Mouse (Mus musculus) right cerebral cortex, adult 2 months (tissue): ENCODE measurements around the gene Mmp2.
"Not testable (repeated sequence)": the region's sequence is repeated elsewhere in the genome, so short reads cannot be mapped to it uniquely, and the experiment has no call there.

Experiments
- DNase-seq, 2 experiments: peaks; one replicate each; pipeline ENCODE4 v3.0.0; 2021 to 2022; ENCODE audit warnings: low spot score in 2 of 2

The Mmp2 gene

DNA sequence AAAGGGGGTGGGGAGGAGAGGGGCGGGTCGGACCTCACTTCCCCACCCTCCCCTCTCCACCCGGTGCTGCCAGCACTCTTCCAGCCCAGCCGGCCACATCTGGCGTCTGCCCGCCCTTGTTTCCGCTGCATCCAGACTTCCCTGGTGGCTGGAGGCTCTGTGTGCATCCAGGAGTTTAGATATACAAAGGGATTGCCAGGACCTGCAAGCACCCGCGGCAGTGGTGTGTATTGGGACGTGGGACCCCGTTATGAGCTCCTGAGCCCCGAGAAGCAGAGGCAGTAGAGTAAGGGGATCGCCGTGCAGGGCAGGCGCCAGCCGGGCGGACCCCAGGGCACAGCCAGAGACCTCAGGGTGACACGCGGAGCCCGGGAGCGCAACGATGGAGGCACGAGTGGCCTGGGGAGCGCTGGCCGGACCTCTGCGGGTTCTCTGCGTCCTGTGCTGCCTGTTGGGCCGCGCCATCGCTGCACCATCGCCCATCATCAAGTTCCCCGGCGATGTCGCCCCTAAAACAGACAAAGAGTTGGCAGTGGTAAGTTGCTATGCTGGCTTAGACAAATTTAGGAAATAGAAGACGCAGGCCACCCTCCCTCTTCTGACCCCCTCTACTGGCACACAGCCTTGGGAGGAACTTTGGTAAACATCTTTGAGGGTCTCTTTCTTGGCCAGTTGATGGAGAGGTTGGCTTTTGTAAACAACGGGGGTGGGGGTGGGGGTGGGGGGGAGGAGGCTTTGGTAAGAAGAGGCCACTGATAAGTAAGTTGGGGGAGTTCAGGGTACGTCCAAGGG, at the start of gene Mmp2:
Gene Mmp2 (plus strand): TSS at position 49 of the 792 bp plus-strand sequence.
- DNase-seq = no peak

DNA sequence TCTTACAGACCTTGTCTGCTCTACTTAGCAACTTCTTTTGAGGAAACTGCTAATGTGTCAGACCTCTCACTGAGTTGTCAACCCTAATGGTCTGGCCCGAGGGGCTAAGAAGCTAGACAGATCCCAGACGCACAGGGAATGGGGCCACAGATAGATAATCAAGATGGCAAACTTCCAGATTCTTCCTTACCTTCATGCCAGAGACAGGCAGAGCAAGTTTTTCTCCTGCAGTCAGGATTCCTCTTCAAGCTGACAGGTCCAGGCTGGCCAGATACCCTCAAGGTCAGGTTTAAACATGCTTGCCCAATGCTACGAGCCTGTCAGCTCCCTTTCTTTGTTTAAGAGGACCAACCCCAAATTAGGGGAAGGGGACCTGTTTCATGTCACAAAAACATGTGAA, 46.1 kb upstream of the Mmp2 start:
- DNase-seq = no peak

DNA sequence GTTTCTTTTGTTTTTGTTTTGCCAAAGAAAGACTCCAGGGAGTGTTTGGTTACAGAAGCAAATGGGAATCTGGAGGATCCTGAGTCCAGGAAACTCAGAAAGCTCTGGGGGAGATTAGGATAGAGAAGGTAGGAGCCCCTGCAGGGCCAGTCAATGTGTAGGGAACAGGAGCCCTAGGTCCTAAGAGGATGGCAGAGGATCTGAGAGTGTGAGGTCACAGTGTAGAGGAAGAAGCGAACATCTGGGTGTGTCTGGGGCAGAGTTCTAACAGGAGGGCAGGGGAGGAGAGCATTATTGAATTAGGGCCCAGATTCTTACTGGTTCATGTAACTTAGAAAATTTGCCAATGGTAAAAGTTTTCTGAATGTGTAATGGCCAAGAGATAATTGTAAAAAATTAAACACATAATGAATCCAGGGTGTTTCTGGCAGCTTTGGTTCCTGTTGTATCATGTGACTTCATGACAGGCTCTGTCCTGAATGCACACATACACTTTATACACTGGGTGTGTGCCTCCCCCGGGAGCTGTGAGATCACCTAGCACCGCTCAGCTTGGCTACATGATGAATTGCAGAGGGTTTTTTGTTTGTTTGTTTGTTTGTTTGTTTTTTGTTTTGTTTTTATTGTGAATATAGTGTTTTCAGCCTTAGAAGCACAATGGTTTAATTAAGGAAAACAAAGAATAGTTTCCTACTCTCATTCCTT, 43.0 kb upstream of the Mmp2 start:
- DNase-seq = no peak

DNA sequence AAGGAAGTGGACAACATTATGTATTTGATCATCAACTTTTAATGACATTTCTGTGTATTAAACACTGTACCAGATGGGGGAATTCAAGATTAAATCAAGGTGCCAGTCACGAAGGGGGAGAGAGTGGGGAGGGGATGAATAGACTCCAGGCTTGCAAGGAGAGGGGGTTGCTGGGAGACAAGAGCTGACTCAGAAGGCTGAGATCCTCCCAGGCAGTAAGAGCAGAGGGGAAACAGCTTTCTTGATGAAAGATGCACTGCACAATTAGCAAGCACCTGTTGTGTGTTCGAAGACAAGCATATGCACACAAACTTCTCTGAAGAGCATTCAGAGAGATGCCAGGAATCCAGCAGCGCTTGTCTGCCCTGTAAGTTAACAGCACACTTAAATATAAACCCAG, 36.3 kb upstream of the Mmp2 start:
- no peak for DNase-seq

DNA sequence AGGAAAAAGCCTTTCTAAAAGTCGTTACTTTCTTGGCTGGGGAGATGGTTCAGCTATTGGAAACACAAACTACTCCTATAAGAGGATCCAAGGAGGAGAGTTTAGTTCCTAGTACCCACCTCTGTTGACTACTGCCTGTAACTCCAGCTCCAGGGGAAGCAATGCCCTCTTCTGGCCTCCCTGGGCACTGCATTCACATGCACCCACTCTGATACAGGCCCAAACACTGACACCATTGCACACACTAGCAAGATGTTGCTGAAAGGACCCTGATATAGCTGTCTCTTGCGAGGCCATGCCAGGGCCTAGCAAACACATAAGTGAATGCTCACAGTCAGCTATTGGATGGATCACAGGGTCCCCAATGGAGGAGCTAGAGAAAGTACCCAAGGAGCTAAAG, 35.1 kb upstream of the Mmp2 start:
- DNase-seq = not testable (repeated sequence)

DNA sequence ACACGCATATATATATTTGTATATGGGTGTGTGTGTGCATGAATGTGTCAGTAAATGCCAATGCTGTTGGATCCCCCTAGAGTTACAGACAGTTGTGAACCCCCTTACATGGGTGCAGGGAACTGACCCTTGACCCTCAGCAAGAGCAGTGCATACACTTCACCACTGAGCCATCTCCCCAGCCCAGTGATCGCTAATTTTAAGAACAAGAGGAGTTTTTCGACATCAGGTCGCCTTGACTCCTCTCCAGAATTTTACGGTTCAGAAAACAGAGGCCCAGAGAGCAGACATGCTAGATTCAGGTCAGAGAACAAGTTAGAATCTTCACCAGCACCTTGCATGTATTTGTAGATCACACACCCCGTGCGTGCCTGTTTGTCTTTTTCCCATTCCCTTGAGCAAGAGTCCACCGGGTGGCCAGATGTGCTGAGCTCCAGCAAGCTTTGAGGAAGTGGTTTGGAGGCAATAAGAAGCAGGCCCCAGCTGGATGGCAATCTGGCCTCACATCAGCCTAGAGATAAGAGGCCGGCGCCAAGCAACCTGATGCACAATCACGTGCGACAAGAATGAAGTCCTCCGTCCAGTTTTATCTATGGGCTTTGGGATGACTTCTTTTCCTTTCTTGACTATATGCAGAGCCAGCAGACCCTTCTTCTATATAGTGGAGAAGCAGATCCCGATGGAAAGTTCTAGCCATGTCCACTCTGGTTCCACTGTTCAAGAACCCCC, 33.1 kb upstream of the Mmp2 start:
- DNase-seq = no peak

DNA sequence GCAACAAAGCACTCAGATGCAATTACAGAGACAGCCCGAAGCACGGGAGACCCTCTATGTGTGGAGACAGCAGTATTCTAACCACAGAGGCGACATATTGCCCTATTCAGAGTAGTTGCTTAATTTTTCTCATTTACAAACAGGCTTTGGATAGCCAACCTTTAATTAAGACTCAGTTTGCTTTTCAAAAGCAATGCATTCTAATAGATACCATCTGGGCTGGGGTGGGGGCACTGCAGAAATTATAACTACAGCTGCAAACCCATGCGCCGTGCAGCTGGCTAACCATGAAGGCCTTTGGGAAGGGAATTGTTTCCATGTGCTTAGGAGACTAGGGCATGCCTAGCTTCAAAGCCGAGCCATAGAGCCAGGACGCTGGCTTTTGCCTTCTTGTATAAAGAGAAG, 29.6 kb upstream of the Mmp2 start:
- DNase-seq = no peak

DNA sequence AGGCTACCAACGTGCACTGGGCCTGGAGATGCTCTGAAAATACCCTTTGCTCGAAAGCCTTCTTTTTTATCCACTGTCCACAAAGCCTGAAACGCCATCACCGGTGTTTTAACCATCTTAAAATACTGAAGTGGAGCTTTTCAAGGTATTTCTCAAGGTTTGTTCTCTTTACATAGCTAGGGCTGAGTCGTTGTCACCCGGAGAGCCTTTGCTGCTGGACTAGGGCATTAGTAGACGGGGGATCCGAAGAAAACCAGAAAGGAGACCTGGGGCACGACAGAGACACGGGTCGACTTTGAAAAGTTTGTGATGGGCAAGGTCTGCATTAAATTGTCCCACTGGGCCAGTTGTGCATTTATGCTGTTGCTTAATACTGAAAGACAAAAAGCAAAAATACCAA, 27.7 kb upstream of the Mmp2 start:
- no peak for DNase-seq

DNA sequence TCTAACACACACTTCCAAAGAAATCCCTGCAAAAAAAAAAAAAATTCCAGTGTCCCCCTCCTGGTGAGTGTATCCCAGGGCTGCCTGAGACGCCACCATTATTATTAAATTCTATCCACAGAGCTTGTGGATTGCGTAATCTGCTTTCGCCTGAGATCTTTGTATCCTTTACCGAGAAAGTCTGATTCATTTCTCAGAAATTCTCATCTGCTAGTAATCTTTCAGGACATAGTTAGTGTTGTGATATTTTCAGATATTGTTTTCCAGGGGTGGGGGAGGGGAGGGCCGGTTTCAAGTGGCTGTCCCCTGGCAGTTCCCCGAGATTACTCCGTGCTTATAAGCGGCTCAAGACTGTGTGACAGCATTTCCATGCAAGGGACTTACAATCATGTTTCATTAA, 25.9 kb upstream of the Mmp2 start:
- DNase-seq = no peak

DNA sequence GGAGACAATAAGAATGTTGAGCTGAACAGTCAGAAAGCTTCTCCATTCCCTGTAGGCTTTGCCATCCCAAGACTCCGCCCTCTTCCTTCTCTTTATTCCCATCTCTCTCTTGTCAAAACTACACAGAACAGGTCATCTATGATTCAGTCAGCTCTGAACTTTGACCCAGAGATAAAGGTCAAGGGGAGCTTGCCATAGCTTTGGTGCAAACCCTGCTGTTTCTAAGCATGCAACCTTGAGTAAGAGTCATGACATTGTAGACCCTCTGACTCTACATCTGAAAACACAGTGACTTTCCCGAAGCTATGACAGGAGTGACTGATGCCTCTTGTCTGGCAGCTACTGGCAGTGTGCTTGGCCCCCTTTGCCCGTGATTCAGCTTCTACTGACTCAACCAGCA, 24.5 kb upstream of the Mmp2 start:
- no peak for DNase-seq

DNA sequence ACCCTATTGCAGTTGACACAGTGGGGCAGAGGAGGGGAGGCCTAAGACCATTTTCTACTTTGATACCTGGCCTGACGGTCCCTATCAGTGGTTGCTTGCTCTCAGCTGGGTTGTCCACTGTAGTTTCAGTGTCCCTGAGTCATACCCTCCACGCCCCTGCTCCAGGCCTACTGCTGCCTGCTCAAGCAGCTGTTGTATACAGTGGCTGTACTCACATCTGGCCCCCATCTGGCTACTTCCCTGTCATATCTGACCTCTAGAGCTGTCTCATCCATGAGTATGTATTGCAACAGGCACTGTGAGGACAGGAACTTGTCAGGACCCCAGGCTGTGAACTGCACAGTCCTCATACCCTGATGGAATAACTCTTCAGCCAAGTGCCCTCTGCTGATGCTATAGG, 14.3 kb upstream of the Mmp2 start:
- DNase-seq = no peak

DNA sequence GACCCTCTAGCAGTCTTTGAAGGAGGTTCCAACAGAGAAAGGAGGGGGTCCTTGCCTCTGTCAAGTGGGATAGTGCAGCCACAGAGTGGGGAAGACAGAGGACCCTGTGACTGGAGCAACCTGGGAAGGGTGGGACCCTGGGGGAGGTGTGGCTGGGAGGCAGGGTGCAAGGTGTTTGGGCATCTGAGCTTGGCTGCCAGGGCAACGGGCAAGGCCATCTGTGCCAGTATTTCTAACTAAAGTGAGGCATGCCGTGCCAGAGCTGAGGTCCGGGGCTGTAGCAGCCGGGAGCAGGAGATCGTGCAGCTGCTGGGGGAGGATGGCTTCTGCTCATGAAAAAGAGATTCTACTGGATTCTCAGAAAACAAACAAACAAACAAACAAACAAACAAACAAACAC, 11.4 kb upstream of the Mmp2 start:
- no peak for DNase-seq

DNA sequence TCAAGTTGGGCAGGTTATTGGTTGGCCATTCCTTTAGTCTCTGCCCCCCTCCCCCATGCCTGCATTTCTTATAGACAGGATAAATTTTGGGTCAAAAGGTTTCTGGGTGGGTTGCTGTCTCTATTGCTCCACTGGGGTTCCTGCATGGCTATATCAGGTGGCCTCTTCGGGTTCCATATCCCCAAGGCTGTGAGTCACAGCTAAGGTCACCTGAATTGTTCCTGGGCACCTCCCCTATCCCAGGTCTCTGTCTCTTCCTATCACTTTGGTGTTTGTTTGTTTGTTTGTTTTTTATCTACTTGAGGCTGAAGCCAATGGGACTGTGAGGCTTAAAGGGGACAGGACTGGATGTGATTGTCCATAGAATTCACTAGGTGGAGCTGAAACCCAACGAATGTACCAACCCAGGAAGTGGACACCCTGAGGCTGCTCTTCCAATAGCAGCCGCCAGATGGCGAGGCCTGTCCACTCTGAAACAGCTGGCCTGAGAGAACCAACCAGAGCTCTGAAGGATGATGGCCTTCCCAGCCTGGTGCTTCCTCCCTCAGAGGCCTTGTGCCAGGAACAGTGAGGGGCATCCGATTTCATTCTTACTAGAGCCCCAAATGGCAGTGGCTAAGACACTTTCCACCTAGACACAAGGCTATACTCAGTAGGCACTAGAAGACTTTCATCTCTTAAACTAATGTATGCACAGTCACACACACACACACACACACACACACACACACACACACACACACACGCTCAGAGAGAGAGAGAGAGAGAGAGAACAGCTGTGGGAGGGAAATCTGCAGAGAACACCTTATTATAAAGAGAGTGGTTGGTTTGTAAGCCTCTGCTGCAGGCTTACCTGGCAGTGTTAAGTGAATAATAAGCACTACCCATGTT, 8.9 kb upstream of the Mmp2 start:
- DNase-seq = peak; percentile 93

DNA sequence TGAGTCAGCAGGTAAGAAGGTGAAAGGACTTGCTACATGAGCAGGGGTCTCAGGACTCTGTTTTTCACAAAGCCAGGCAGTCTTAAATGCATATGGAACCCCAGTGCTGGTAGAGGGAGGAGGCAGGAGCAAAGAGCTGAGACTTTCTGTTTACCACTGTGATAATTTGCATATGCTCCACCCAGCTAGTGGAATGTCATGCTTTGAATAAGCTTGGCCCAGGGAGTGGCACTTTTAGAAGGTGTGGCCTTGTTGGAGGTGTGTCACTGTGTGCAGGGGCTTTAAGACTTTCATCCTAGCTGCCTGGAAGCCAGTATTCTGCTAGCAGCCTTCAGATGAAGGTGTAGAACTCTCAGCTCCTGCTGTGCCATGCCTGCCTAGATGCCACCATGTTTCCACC, 5.9 kb upstream of the Mmp2 start:
- DNase-seq = no peak

DNA sequence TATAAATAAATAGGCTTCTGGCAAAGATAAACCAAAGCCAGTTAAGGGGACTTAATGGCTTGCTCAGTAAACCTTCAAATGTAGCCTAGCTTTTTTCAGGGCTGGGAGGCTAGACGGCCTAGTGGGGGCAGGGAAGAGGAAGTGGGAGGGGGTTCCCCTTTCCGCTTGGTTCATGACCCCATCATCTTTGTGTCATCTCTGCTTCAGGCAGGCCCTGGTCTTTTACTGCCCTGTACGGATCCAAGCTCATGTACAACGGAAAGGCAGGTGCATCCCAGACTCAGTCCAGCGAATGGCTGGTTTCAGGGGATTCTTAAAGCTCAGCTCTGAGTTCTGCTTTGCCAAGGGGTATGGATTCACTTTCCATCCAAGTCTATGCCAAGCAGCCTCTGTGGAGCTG, 4.7 kb upstream of the Mmp2 start:
- DNase-seq = no peak

DNA sequence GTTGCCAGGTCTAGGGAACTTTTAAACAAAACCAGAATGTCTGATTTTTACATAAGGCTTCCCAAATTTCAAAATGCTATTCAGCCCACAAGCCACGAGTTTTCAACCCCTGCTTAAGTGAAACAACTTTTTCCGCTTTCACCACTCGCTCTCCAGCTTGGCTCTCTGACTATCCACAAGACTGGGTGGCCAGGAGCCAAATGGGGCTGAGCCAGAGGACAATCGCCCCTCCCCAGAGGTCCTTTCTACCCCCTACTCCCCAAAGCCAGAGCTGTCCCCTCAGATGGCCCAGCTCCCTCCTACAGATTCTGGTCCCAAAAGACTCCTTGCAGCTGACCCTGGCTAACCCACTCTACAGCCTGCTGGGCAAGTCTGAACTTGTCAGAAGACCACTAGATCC, 1.1 kb upstream of the Mmp2 start:
- DNase-seq = no peak

DNA sequence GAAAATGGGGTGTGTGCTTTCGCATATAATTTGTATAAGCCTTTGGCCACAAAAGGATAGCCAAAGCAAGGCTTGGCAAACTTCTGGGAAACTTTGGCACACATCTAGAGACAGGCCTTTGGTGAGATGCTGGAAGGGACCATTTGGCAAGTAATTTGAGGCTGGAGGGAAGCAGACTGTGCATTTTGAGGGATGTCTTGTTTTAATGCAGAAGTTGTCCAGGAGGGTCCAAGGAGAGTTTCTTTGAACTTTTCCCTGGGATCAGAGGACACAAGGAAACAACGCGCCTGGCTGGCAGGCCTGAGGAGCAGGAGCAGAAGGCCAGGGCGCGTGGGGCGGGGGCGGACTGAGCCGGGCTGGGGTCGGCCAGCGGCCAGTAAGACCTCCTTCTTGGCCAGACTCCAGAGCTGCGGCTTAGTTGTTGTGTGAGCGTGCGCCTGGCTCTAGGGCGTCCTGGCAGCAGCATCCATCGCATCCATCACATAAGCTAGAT, 1.2 kb downstream of the Mmp2 start:
- peak in 1 of 2 experiments; percentile 12 for DNase-seq

DNA sequence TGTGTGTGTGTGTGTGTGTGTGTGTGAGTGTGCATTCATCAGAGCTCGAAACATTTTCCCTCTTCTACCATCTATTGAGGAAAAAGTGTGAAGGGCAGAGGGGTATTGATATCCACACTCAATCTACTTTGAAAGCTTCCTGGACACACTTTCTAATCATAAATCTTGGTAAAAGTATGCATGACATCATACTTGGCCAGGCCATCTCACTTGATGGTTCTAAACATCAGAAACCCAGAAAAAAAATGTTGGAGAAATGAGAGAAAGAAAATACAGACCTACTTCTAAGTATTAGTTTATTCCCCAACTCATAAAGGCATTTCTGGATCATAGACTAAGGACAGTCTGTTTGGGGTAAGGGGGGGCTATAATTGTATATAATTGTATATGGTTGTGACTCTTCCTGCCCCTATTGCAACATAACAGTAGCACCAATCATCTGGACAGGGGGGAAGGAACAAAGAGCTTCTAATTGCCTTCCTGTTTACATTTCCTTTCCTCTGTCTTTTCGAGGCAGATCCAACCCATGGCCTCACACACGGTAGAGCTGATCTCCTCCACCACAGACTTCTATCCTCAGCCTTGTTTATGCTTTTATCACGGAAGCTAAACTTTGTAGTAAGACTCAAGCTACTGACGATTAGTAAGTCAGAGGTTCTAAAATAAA, 7.1 kb downstream of the Mmp2 start:
- DNase-seq = no peak

DNA sequence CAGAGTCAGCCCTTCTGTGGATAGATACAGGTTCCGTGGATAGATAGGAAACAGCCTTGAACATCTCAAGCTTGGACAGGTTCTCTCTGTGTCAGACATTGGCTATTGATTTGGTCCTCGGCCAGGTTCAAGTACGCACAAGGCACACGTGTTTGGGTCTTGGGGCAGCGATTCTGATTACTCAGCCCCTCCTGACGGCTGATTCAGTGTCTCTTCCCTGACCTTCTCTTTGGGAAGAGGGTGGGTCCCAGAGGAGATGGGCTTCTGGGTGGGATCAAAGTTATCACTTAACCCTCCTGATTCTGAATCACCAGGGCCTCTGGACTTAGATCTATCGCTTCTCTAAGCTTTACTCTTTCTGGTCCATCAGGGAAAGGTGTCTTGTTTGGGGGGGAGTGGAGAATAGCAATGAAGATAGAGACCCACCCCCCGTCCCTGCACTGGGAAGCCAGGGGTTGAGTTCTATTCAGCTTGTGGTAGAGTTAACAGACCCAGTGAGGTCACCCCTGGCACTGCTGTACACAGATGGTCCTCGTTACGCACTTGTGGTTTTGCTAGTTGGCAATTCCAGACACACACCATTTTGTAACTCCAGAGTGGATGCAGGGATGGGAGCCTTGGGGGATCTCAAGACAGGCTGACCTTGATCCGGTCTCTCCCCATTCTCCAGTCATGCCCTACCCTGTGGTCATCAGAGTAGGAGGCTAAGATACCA, 7.9 kb downstream of the Mmp2 start:
- no peak for DNase-seq

DNA sequence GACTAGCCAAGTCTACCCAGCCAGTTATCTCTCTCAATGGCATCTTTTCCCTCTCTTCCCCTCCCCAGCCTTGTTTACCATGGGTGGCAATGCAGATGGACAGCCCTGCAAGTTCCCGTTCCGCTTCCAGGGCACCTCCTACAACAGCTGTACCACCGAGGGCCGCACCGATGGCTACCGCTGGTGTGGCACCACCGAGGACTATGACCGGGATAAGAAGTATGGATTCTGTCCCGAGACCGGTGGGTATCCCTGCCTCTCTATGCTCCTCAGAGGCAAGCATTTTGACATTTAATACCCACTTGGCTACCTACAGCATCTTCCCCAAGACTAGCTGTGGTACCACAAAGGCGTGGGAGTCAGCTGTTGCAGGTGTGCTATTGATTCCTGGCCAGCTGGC, 8.8 kb downstream of the Mmp2 start:
- no peak for DNase-seq
